In genomic region chr8:85027516-85027855, GRCm38 (mm10) we compare ENCODE assay signal across 8 mouse cellular contexts. TPM values are rescaled to one million over a fixed set of nuclear protein-coding genes. Genes with fewer than 3 reads are reported as not detected.
A peak's percentile ranks its signal among the peaks of the same experiment; 100 is the strongest.
DNase-seq lines count a peak whose midpoint lies in the region; ATAC-seq and TF ChIP-seq lines count a peak whose summit lies in the region.

No protein-coding gene starts in this region.

- WGBS in lung, adult 2 months = under 1% methylated on average over 13 of the region's 13 CpGs
- WGBS in hindbrain, embryonic 14.5 days = 2% methylated on average over 13 of the region's 13 CpGs
- 1% methylated on average over 9 of the region's 13 CpGs for WGBS in macrophage (ENCODE audit: missing documents)

- peak overlapping the region; percentile 100 for H3K9ac ChIP-seq in hindbrain, embryonic 14.5 days

- peaks cover 12% of the 10 kb centered on the region for H3K4me1 ChIP-seq in lung, adult 2 months (ENCODE audit: control insufficient read depth, insufficient read depth, low read length)
- peaks cover 33% of the 10 kb centered on the region for H3K4me1 ChIP-seq in hindbrain, embryonic 14.5 days (replicated peaks; ENCODE audit: control insufficient read depth, insufficient read depth, low read length)

- peak overlapping the region; percentile 85 for H3K4me3 ChIP-seq in lung, adult 2 months (replicated peaks; ENCODE audit: extremely low read depth, low read depth, low read length)
- H3K4me3 ChIP-seq in hindbrain, embryonic 14.5 days (replicated peaks; ENCODE audit: low read length) = peak overlapping the region; percentile 100
- H3K4me3 ChIP-seq in macrophage (ENCODE audit: inconsistent target) = peak overlapping the region; percentile 97

- H3K9me3 ChIP-seq in hindbrain, embryonic 14.5 days (ENCODE audit: control insufficient read depth, low read length) = no peaks in the 10 kb centered on the region

- TF ChIP-seq POLR2A in lung, adult 2 months (IDR thresholded peaks at IDR 0.05; ENCODE audit: borderline replicate concordance, extremely low read depth, low read depth, low read length) = no peak
- no peak for TF ChIP-seq POLR2A in brain, embryonic 14.5 days (IDR thresholded peaks at IDR 0.05; ENCODE audit: borderline replicate concordance, extremely low read depth, insufficient read depth, insufficient read length, poor library complexity, severe bottlenecking)

- no peak for DNase-seq in lung, adult 2 months
- no peak for DNase-seq in lung, adult 18-20 months
- DNase-seq in brain, embryonic 14.5 days (ENCODE audit: low read depth) = peak; percentile 30
- no peak for DNase-seq in hindbrain, embryonic 14.5 days (ENCODE audit: low spot score)
- no peak for DNase-seq in frontal cortex, postnatal 14 days (ENCODE audit: low spot score in 2 of 2)
- no peak for DNase-seq in adrenal gland, postnatal 4 days (ENCODE audit: low spot score in 2 of 2)
- DNase-seq in left cerebral cortex, adult 11 months (ENCODE audit: low spot score) = no peak

- peaks cover 80% of the 10 kb centered on the region for H3K79me2 ChIP-seq in macrophage (ENCODE audit: inconsistent target)

- H3K4me2 ChIP-seq in hindbrain, embryonic 14.5 days (replicated peaks) = peak overlapping the region; percentile 86

- ATAC-seq in hindbrain, embryonic 14.5 days (ENCODE audit: low FRiP score) = no peak

- peak overlapping the region; percentile 91 for H3K27ac ChIP-seq in hindbrain, embryonic 14.5 days
- peak overlapping the region; percentile 69 for H3K27ac ChIP-seq in macrophage

- TF ChIP-seq CTCF in lung, adult 2 months (IDR thresholded peaks at IDR 0.05; ENCODE audit: insufficient read depth, low read length) = no peak
- no peak for TF ChIP-seq CTCF in brain, embryonic 14.5 days (IDR thresholded peaks at IDR 0.05; ENCODE audit: borderline replicate concordance, extremely low read depth, insufficient read depth, insufficient read length)

- peaks cover 45% of the 10 kb centered on the region for H3K36me3 ChIP-seq in hindbrain, embryonic 14.5 days (replicated peaks; ENCODE audit: control insufficient read depth, insufficient read depth)
- H3K36me3 ChIP-seq in macrophage (ENCODE audit: inconsistent target) = peaks cover 37% of the 10 kb centered on the region

- no peaks in the 10 kb centered on the region for H3K27me3 ChIP-seq in hindbrain, embryonic 14.5 days (ENCODE audit: control insufficient read depth, insufficient read depth, low read length)

RNA-seq across cellular contexts. Expression of gene Trir, which starts 0.9 kb away (rescaled TPM):
- 96.9 and 99.1 TPM in 2 replicates for polyA plus RNA-seq in lung, adult 2 months (2012; rRNA removed)
- polyA plus RNA-seq in brain, embryonic 14.5 days (2012; rRNA removed) = 191 and 216 TPM in 2 replicates
- polyA plus RNA-seq in hindbrain, embryonic 14.5 days (2014; fragmentation: Nextera tagmentation; extraction: Ambion mirVana) = 162 and 165 TPM in 2 replicates
- 10 to 100 TPM; 21.0 to 98.6 (median 60.2) TPM for total RNA-seq in macrophage (2018; cell fraction: chromatin; rRNA removed)
- 100 to 1,000 TPM; 134 to 231 (median 186) TPM for total RNA-seq in macrophage (2018; cell fraction: cytosol; rRNA removed)
- 100 to 1,000 TPM in 16 of 26 experiments, 10 to 100 TPM in 10; 61.2 to 153 (median 114) TPM for total RNA-seq in macrophage (2018; cell fraction: nucleus; rRNA removed)
- polyA plus RNA-seq in macrophage (2018) = 143 to 170 TPM (median 168 TPM) in 3 replicates
- 100 to 1,000 TPM; 179 to 188 TPM for total RNA-seq in adrenal gland, postnatal 4 days (2021)

RNA-seq across cellular contexts. Expression of gene Asna1, which starts 2.4 kb away (rescaled TPM):
- polyA plus RNA-seq in lung, adult 2 months (2012; rRNA removed) = 87.2 and 128 TPM in 2 replicates
- polyA plus RNA-seq in brain, embryonic 14.5 days (2012; rRNA removed) = 224 and 279 TPM in 2 replicates
- polyA plus RNA-seq in hindbrain, embryonic 14.5 days (2014; fragmentation: Nextera tagmentation; extraction: Ambion mirVana) = 121 and 137 TPM in 2 replicates
- total RNA-seq in macrophage (2018; cell fraction: chromatin; rRNA removed) = 10 to 100 TPM in 25 of 26 experiments, 1 to 10 TPM in 1; 8.4 to 50.7 (median 25.6) TPM
- total RNA-seq in macrophage (2018; cell fraction: cytosol; rRNA removed) = 100 to 1,000 TPM in 19 of 26 experiments, 10 to 100 TPM in 7; 81.4 to 136 (median 111) TPM
- 10 to 100 TPM; 19.1 to 59.8 (median 38.6) TPM for total RNA-seq in macrophage (2018; cell fraction: nucleus; rRNA removed)
- 120 to 138 TPM (median 122 TPM) in 3 replicates for polyA plus RNA-seq in macrophage (2018)
- total RNA-seq in adrenal gland, postnatal 4 days (2021) = 10 to 100 TPM; 77.7 to 83.2 TPM

RNA-seq across cellular contexts. Expression of gene Tnpo2, which starts 9.2 kb away (rescaled TPM):
- 49.1 and 68.3 TPM in 2 replicates for polyA plus RNA-seq in lung, adult 2 months (2012; rRNA removed)
- polyA plus RNA-seq in brain, embryonic 14.5 days (2012; rRNA removed) = 129 and 140 TPM in 2 replicates
- polyA plus RNA-seq in hindbrain, embryonic 14.5 days (2014; fragmentation: Nextera tagmentation; extraction: Ambion mirVana) = 42.4 and 46.4 TPM in 2 replicates
- total RNA-seq in macrophage (2018; cell fraction: chromatin; rRNA removed) = 100 to 1,000 TPM in 8 of 26 experiments, 10 to 100 TPM in 18; 25.6 to 142 (median 84.3) TPM
- total RNA-seq in macrophage (2018; cell fraction: cytosol; rRNA removed) = 10 to 100 TPM; 17.2 to 33.6 (median 27.7) TPM
- 100 to 1,000 TPM in 1 of 26 experiments, 10 to 100 TPM in 25; 23.2 to 100 (median 45.1) TPM for total RNA-seq in macrophage (2018; cell fraction: nucleus; rRNA removed)
- 14.1 to 30.6 TPM (median 26.6 TPM) in 3 replicates for polyA plus RNA-seq in macrophage (2018)
- total RNA-seq in adrenal gland, postnatal 4 days (2021) = 10 to 100 TPM; 70.8 to 86.8 TPM

RNA-seq across cellular contexts. Expression of gene Best2, which starts 13.2 kb away (rescaled TPM):
- 0.13 and 0.23 TPM in 2 replicates for polyA plus RNA-seq in lung, adult 2 months (2012; rRNA removed)
- polyA plus RNA-seq in brain, embryonic 14.5 days (2012; rRNA removed) = 0.05 and 0.06 TPM in 2 replicates
- polyA plus RNA-seq in hindbrain, embryonic 14.5 days (2014; fragmentation: Nextera tagmentation; extraction: Ambion mirVana) = not detected in 2 replicates
- not detected for total RNA-seq in macrophage (2018; cell fraction: chromatin; rRNA removed)
- total RNA-seq in macrophage (2018; cell fraction: cytosol; rRNA removed) = not detected
- total RNA-seq in macrophage (2018; cell fraction: nucleus; rRNA removed) = not detected
- not detected in 3 replicates for polyA plus RNA-seq in macrophage (2018)
- not detected for total RNA-seq in adrenal gland, postnatal 4 days (2021)

RNA-seq across cellular contexts. Expression of gene Fbxw9, which starts 32.4 kb away (rescaled TPM):
- polyA plus RNA-seq in lung, adult 2 months (2012; rRNA removed) = 42.5 and 44.7 TPM in 2 replicates
- polyA plus RNA-seq in brain, embryonic 14.5 days (2012; rRNA removed) = 102 and 128 TPM in 2 replicates
- 63.0 and 68.9 TPM in 2 replicates for polyA plus RNA-seq in hindbrain, embryonic 14.5 days (2014; fragmentation: Nextera tagmentation; extraction: Ambion mirVana)
- total RNA-seq in macrophage (2018; cell fraction: chromatin; rRNA removed) = 10 to 100 TPM; 13.3 to 54.3 (median 32.7) TPM
- total RNA-seq in macrophage (2018; cell fraction: cytosol; rRNA removed) = 10 to 100 TPM in 8 of 26 experiments, 1 to 10 TPM in 18; 6.3 to 13.1 (median 9.0) TPM
- total RNA-seq in macrophage (2018; cell fraction: nucleus; rRNA removed) = 10 to 100 TPM in 24 of 26 experiments, 1 to 10 TPM in 2; 7.4 to 35.2 (median 18.6) TPM
- polyA plus RNA-seq in macrophage (2018) = 4.8 to 12.5 TPM (median 8.4 TPM) in 3 replicates
- 10 to 100 TPM; 36.5 to 39.8 TPM for total RNA-seq in adrenal gland, postnatal 4 days (2021)
